ENCODE assay signal across 25 mouse cellular contexts in genomic region chr2:57268839-57269238, GRCm38 (mm10). TPM values are rescaled to one million over a fixed set of nuclear protein-coding genes. Genes with fewer than 3 reads are reported as not detected.
A peak's percentile ranks its signal among the peaks of the same experiment; 100 is the strongest.
DNase-seq lines count a peak whose midpoint lies in the region; ATAC-seq and TF ChIP-seq lines count a peak whose summit lies in the region.
"Had no signal": no experiment of that assay in that cellular context is flagged by ENCODE, and none has a peak within 500 bp of the region (broad histone marks: within the 10 kb centered on the region; RNA-seq: fewer than 3 reads in every experiment).

No protein-coding gene starts in this region.

- DNase-seq in cerebellum, adult 2 months = no peak
- DNase-seq in cerebellum, adult 11 months = no peak
- DNase-seq in layer of hippocampus, adult 2 months (ENCODE audit: low spot score in 2 of 2) = no peak
- no peak for DNase-seq in layer of hippocampus, adult 9-11 months
- DNase-seq in Muller cell, postnatal 12 days (ENCODE audit: inconsistent ontology term) = no peak
- DNase-seq: adrenal gland, postnatal 10 days; cerebellum, adult 9-11 months; heart, adult 18-20 months; heart, postnatal 14 days; kidney, adult 8-10 months; kidney, postnatal 10 days; lung, postnatal 4 days; right cerebral cortex, postnatal 14 days had no signal

- peak; percentile 96 for ATAC-seq in granulocyte monocyte progenitor cell, adult 5-6 weeks (replicated peaks; ENCODE audit: poor library complexity, severe bottlenecking)
- ATAC-seq in erythroid progenitor cell, adult 5-6 weeks (replicated peaks; ENCODE audit: low FRiP score, poor library complexity, severe bottlenecking) = no peak
- ATAC-seq: CD4-positive, CD25-positive, alpha-beta regulatory T cell, adult 4 months; forebrain, embryonic 13.5 days; inflammation-experienced regulatory T-cells, adult 6 months; Patski had no signal

- peak overlapping the region; percentile 47; the same call in 1 of the 2 replicates for H3K27ac ChIP-seq in cerebellum, adult 2 months (ENCODE audit: insufficient read depth, low read length)
- H3K27ac ChIP-seq in layer of hippocampus, adult 2 months = peak overlapping the region; percentile 40; the same call in 1 of the 2 replicates
- H3K27ac ChIP-seq in small intestine, adult 2 months (ENCODE audit: insufficient read depth, low read depth, low read length) = peak overlapping the region; percentile 4; the same call in 1 of the 2 replicates
- H3K27ac ChIP-seq: forebrain, embryonic 13.5 days; heart, embryonic 13.5 days; hindbrain, embryonic 13.5 days; midbrain, embryonic 12.5 days; neural tube, embryonic 15.5 days; stomach, postnatal 0 days had no signal

- WGBS in cerebellum, adult 2 months = 97% methylated on average over 3 of the region's 3 CpGs
- 74% methylated on average over 3 of the region's 3 CpGs for WGBS in small intestine, adult 2 months

- H3K36me3 ChIP-seq in small intestine, adult 2 months (ENCODE audit: control insufficient read depth, insufficient read depth, low read length) = peaks cover 9% of the 10 kb centered on the region
- H3K36me3 ChIP-seq: heart, embryonic 13.5 days; hindbrain, embryonic 13.5 days; midbrain, embryonic 12.5 days; neural tube, embryonic 15.5 days had no signal

- no peak for TF ChIP-seq CTCF in cerebellum, adult 2 months (IDR thresholded peaks at IDR 0.05; ENCODE audit: borderline replicate concordance, insufficient read depth, low read depth, low read length)
- TF ChIP-seq CTCF in layer of hippocampus, adult 2 months (conservative IDR thresholded peaks at IDR 0.05) = no peak
- TF ChIP-seq CTCF in small intestine, adult 2 months (IDR thresholded peaks at IDR 0.05; ENCODE audit: extremely low read depth, insufficient read length, insufficient replicate concordance, low read depth, low read length) = no peak

- no peak overlapping the region for H3K4me3 ChIP-seq in cerebellum, adult 2 months (replicated peaks; ENCODE audit: insufficient read depth, low read depth, low read length)
- no peak overlapping the region for H3K4me3 ChIP-seq in layer of hippocampus, adult 2 months
- no peak overlapping the region for H3K4me3 ChIP-seq in small intestine, adult 2 months (ENCODE audit: low read depth, low read length)
- H3K4me3 ChIP-seq: forebrain, embryonic 13.5 days; heart, embryonic 13.5 days; hindbrain, embryonic 13.5 days; midbrain, embryonic 12.5 days; neural tube, embryonic 15.5 days had no signal

- H3K27me3 ChIP-seq in cerebellum, adult 2 months (ENCODE audit: control insufficient read depth, insufficient read depth, low read length) = no peaks in the 10 kb centered on the region
- H3K27me3 ChIP-seq in small intestine, adult 2 months (ENCODE audit: control insufficient read depth, insufficient read depth, low read length) = no peaks in the 10 kb centered on the region
- H3K27me3 ChIP-seq: forebrain, embryonic 13.5 days; heart, embryonic 13.5 days; hindbrain, embryonic 13.5 days; neural tube, embryonic 15.5 days; Patski had no signal

- H3K4me1 ChIP-seq in cerebellum, adult 2 months (ENCODE audit: control insufficient read depth, insufficient read depth, low read length) = no peaks in the 10 kb centered on the region
- H3K4me1 ChIP-seq in small intestine, adult 2 months (ENCODE audit: control insufficient read depth, insufficient read depth, insufficient read length, low read length) = peaks cover 9% of the 10 kb centered on the region
- H3K4me1 ChIP-seq: hindbrain, embryonic 13.5 days; neural tube, embryonic 15.5 days had no signal

- no peak for TF ChIP-seq POLR2A in cerebellum, adult 2 months (IDR thresholded peaks at IDR 0.05; ENCODE audit: borderline replicate concordance, insufficient read depth, low read length)
- no peak for TF ChIP-seq POLR2A in small intestine, adult 2 months (IDR thresholded peaks at IDR 0.05; ENCODE audit: low read depth, low read length)

RNA-seq across cellular contexts. Expression of gene Gpd2, which starts 31.4 kb away (rescaled TPM):
- 38.1 and 38.5 TPM in 2 replicates for polyA plus RNA-seq in cerebellum, adult 2 months (2012; rRNA removed)
- 100 to 1,000 TPM; 122 to 138 TPM for total RNA-seq in layer of hippocampus, adult 2 months (2021)
- 16.1 and 19.2 TPM in 2 replicates for total RNA-seq in granulocyte monocyte progenitor cell, adult 5-6 weeks (2014; fragmentation: Nextera tagmentation)
- total RNA-seq in granulocyte monocyte progenitor cell, adult 5-6 weeks (2017) = 29.3 and 31.1 TPM in 2 replicates
- polyA plus RNA-seq in small intestine, adult 2 months (2012; rRNA removed) = 13.9 and 31.9 TPM in 2 replicates
- total RNA-seq in erythroid progenitor cell, adult 5-6 weeks (2015; ENCODE audit: low replicate concordance) = 5.8 and 5.9 TPM in 2 replicates
- total RNA-seq in erythroid progenitor cell, adult 5-6 weeks (2017; ENCODE audit: low replicate concordance) = 3.2 and 8.9 TPM in 2 replicates
